Mouse (Mus musculus) common myeloid progenitor, adult 5-6 weeks (primary cell): ENCODE measurements around the gene Pum1. TPM values are rescaled to one million over a fixed set of nuclear protein-coding genes. Genes with fewer than 3 reads are reported as not detected.
"Not testable (repeated sequence)": the region's sequence is repeated elsewhere in the genome, so short reads cannot be mapped to it uniquely, and the experiment has no call there.

Experiments
- ATAC-seq: replicated peaks from 2 replicates; pipeline ENCODE4 v1.8.0; 2016; ENCODE audit warnings: low read depth, mild to moderate bottlenecking, moderate TSS enrichment, inconsistent platforms; ENCODE audit not compliant: poor library complexity, severe bottlenecking
- total RNA-seq: library from RNA; stranded (forward); fragments of 200-1000, 187-1606 nt; gene quantifications from 2 replicates; pipeline ENCODE4 v1.2.3, GENCODE M21; 2017

The Pum1 gene
- total RNA-seq, result 57.2 and 73.1 TPM in 2 replicates

DNA sequence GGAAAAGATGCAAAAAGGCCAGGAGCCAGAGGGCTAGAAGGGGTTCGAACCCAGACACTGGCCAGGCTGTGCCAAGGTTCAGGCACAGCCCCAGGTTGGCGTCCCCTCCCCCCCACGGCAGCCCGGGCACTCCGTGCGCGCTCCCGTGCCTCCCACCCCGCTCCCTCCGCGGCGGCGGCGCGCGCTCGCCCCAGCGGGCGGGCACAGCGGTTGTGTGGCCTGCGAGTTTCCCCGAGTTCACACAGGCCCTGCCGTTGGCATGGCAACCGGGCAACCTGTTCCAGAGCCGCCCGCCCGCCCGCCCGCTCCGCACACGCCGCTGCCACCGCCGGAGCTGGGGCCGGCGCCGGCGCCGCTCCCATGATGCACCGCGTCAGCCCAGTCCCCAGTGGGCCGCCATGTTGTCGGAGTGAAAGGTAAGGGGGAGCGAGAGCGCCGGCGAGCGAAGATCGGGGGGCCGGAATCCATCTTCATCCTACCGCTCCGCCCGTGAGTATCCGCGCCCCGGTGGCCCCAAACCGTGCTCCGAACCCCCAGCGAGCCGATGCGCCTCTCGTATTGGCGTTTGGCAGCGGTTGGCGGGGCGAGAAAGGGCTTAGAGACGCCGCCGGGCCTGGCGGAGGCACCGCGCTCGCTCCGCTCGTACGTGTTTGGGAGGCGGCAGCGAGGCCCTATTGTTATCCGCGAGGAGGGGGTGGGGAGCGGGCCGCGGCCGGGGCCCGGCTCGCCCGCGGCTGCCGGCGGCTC lies at the start of gene Pum1:
Pum1 (plus strand) TSS at position 343 of the 747 bp plus-strand sequence.
- peak; percentile 76 for ATAC-seq

DNA sequence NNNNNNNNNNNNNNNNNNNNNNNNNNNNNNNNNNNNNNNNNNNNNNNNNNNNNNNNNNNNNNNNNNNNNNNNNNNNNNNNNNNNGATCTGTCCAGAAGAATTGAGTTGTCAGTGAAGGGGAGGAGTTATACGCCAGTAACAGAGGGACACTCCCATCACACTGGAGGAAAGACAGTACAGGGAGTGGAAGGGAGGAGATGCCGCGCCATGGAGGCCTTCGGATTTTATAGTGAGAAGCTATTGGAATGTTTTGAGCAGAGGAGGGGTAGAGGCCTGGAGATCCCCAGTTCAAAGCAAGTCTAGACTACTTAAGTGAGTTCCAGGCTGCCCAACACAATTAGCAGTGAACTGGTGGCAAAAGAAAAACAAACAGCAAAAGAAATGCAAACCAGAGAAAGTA lies 33.7 kb upstream of the Pum1 start:
- no peak for ATAC-seq

DNA sequence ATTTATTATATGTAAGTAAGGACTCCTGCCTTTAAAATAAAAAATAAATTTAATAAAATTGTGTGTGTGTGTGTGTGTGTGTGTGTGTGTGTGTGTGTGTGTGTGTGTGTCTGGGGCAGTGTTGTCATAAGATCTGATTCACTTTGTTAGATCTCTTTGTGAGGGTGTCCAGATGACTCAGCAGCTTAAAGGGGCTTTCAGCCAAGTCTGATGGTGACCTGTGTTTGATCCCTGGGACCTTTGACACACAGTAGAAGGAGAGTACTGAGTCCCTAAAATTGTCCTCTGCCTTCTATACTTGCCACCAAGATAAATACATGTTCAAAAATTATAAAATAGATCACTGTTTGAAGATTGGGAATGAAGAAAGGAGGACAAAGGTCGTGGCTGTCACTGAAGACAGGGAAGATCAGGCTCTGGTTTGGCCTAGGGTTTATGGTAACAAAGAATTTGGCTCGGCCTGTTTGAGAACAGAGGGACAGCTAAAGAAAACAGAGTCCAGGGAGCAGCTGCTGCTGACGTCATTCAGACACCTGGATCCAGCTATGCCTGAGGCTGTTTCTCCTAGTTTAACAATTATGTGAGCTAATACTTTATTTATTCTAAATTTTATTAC lies 32.8 kb upstream of the Pum1 start:
- no peak for ATAC-seq

DNA sequence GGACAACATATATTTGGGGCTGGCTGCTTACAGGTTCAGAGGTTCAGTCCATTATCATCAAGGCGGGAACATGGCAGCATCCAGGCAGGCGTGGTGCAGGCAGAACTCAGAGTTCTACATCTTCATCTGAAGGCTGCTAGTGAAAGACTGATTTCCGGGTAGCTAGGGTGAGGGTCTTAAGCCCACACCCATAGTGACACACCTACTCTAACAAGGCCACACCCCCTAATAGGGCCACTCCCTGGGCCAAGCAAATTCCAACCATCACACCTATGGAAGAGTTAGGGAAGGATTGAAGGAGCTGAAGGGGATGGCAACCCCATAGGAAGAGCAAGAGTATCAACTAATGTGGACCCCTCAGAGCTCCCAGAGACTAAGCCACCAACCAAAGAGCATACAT lies 28.0 kb upstream of the Pum1 start:
- not testable (repeated sequence) for ATAC-seq

DNA sequence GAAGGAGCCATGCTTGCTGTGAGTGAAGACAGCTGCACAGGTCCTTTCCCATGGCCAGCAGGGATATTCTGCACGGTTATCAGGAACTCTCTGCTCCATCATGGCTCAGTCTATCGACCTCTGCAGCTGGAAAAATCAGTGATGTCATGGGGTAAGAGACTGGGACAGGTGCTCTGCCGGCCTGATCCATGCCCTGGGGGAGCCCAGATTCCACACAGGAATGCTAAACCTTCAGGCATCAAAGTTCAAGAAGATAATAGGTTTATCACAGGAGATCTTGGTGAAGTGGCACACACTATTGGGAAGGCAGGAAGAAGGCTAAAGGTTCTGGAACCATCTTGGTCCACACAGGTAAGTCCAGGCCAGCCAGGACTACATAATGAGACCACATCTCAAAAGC lies 26.4 kb upstream of the Pum1 start:
- ATAC-seq, result no peak

DNA sequence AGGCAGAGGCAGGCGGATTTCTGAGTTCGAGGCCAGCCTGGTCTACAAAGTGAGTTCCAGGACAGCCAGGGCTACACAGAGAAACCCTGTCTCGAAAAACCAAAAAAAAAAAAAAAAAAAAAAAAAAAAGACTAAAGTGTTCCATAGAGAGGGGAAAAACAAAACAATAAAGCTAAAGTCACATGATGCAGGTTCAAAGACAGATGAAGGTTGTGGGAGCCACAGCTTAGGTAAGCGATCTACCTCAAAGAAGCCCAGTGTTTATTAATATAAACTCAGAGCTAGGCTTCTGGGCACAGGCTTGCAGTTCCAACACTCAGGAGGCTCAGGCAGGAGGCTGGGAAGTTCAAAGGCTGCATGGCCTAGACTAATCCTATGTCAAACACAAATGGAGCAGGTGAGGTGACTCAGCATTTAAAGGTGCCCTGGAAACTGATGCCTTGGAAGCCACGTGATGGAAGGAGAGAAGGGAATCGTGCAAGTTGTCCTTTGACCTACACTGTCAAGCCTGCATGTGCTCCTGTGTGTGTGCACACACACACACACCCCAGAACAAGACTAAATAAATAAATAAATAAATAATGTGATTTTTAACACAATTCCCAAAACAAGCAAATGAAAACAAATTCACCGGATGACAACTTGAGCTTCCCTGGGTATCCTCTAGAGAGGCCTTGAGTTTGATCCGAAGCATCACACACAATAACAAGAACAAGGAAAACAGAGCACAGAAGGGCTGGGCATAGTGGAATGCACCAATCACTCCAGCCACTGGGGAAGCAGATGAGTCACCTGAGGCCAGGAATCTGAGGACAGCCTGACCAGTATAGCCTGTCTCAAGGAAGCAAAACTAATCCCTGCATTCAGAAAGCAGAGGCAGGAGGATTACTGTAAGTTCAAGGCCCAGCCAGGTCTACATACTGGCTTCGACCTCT lies 25.4 kb upstream of the Pum1 start:
- ATAC-seq, result no peak

DNA sequence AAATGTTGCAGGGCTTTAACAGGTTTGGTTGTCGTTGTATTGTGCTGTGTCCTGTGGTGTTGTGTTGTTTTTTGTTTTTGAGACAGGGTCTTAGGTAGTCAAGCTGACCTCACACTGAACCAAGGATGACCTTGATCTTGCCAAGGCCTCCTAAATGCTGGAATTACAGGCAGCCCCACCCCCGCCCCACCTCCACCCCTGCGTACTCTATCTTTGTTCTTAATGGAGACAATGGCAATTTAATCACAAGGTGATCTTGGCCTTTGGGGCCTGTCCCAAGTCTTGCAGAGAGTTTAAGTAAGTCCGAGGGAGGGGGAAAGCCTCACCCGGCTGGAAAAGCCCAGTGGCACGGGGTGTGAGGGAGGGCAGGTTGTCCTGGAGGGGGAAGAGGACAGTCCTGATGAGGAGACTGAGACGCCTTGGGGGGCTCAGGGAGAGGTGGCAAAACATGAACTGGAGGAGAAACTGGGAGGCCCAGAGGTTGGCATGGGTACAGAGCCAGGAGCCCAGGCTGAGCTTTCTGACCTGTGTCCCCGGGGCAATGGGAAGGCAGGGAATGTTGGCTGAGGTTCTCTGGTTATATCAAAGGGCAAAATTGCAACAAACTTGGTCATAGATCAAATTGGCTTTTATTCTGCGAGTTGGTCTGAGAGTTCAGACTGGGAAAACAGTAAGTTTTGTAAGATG lies 22.9 kb upstream of the Pum1 start:
- ATAC-seq, result no peak

DNA sequence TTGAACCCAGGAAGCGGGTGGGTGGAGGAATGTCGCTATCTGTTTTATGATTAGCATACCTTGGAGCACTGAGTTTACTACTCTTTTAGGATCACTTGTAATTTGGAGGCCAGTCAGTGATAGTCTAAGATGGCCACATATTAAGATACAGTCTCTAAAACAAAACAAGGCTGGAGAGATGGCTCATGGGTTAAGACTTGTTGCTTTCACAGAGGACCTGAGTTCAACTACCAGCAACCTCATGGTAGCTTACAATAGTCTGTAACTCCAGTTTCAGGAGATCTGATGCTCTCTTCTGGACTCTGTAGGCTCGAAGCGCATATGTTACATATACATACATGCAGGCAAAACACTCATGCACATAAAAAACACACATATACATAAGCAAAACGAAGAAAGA lies 20.7 kb upstream of the Pum1 start:
- ATAC-seq, result no peak

DNA sequence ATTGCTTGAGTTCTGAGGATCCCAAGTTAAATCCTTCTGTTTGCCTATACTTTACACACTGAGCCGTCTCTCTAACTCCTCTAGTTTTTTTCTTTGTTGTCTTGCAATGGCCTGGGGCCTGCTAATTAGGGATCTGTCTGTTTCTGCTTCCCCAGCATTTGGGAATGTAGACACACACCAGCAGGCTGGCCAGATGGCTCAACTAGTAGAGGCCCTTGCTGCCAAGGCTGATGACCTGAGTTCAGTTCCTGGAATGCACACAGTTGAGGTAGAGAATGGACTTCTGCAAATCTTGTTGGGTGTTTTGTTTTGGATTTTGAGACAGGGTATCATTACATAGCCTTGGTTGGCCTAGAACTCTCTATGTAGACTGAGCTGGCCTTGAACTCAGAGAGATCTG lies 17.7 kb upstream of the Pum1 start:
- no peak for ATAC-seq

DNA sequence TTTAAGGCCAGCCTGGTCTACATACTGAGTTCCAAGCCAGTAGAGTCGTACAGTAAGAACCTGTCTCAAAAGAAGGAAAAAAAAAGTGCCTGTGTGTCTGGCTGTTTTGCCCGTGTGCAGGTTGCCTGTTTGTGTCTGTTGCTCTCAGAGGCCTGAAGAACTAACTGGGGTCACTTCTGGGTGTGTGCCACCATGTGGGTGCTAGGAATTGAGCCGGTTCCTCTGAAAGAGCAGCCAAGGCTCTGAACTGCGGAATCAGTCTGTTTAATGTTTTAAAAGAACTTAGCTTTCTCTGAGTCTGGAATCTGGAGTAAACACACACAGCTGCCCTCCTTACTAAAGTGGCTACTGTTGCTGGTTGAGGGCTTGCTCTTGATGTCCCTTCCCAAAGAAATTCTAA lies 11.8 kb upstream of the Pum1 start:
- ATAC-seq, result no peak

DNA sequence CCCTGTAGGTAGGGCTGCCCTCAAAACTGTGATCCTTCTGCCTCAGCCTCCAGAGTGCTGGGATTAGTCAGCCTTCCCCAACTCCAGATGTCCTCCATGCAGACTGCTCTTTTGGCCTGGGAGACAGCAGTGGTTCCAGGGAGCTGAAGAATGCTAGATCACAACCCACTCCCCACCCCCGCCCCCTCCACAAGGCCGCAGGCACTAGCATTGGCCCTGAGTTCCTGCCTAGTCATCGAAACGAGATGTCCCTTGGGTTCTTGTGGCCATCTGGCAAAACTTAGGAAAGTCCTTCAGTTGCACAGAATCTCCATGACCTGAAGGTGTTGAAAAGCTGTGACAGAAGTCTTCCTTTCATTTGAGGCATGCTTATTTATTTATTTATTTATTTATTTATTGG lies 10.6 kb upstream of the Pum1 start:
- ATAC-seq, result no peak

DNA sequence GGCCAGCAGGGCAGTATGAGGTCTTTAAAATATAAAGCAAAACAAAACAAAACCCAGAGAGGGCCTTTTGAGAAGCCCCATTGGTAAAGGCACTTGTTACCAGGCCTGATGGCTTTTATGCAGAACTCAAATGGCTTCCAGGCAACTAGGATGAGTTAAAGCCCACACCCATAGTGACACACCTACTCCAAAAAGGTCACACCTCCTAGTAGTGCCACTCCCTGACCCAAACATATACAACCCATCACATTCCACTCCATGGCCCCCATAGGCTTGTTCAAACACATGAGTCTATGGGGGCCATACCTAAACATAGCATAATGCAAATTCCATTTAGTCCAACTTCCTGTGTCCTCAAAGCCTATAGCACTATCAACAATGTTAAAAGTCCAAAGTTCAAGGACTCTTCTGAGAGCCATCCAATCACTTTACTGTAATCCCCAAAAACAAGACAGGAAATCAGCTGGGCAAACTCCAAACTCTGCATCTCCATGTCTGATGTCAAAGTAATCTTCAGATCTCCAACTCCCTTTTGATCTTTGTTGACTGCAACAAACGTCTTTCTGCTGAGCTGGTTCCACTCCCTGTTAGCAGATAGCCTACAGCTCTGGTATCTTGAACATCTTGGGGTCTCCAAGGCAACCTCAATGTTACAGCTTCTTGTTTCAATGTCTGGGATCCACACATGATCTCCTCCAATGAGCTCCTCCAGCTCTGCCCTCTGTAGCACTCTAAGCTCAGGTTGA lies 5.1 kb upstream of the Pum1 start:
- no peak for ATAC-seq

DNA sequence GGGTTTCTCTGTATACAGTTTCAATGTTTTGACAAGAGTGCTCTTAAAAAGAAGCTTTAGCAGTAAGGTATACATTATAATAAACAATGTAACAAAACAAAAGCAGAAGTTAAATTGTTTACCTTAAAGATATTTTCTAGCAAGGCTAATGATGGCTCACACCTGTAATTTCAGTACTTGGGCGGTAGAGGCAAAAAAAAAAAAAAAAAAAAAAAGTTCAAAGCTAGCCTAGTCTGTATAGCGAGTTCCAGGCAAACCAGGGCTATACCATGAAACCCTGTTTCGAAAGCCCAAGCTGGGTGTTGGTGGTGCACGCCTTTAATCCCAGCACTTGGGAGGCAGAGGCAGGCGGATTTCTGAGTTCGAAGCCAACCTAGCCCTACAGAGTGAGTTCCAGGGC lies 3.7 kb upstream of the Pum1 start:
- ATAC-seq, result no peak

DNA sequence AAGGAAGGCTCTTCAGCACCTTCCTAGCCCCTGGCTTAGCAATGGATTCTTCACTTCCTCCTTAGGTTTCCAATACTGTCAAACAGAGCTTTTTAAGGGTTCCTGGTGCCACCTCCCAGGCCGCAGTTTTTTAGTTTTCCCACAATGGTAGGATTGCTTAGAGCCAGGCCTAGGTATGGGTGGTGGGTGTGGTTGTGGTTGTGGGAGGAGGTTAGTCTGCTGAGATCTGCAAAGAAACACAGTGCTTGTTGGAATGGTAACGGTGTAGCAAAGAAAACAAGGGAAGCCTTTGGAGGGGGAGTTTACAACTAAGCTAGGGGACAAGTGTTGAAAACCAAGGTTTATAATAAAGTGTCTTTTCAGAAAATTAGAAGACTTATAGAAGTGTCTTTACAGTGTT lies 3.0 kb upstream of the Pum1 start:
- no peak for ATAC-seq

DNA sequence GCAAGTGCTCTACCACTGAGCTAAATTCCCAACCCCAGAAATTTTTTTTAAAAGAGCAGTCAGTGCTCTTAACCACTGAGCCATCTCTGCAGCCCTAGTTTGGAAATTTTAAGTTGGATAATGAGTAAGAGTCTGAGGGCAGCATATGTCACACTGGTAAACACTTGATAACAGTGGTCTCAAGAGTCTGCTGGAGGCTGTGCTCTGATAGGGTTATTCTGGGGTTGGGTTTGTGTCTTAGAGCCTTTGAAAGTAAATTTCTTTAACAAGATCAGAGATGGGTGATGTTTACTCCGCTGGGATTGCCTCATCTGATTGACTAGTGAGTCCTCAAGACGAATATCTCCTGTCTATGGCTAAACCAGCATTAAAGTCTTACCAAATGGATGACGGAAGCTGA lies 2.0 kb upstream of the Pum1 start:
- ATAC-seq, result no peak

DNA sequence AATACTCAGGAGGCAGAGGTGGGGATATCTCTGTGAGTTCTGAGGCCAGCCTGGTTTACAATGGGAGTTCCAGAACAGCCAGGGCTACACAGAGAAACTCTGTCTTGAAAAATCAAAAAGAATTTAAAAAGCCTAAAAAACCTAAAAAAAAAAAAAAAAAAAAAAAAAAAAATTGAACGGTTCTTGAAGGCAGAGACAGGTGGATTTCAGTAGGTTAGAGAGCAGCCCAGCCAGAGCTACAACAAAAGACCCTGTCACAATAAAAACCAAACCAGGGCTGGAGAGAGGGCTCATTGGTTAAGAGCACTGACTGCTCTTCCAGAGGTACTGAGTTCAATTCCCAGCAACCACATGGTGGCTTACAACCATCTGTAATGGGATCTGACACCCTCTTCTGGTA lies 816 bp upstream of the Pum1 start:
- not testable (repeated sequence) for ATAC-seq

DNA sequence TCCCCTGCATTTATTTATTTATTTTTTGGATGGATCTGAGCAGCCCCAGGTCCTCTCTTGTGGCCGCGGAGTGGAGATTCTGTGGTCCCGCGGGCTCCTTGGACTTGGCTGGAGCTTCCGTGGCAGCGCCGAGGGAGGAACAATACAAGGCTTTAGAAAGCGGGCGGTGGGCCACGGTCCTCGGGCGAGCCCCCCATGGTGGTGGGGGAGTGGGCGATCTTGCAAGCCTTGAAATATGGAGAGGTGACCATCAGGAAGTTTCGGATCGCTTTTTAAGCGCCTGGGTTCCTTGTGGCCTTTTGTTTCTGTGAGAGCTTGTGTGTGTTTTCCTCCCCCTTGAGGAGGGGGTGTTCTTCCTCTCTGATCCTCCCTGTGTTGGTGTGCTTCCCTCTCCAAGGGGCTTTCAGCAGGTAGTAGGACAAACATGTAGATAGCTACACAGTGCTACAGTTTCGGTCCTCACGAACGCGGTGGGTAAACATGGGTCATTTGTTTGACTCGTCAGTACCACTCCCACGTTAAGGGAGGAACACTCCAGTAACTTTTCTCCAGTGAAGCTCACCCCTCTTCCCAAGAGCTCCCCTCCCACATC lies 785 bp downstream of the Pum1 start:
- peak; percentile 6; the same call in 1 of the 2 replicates for ATAC-seq

DNA sequence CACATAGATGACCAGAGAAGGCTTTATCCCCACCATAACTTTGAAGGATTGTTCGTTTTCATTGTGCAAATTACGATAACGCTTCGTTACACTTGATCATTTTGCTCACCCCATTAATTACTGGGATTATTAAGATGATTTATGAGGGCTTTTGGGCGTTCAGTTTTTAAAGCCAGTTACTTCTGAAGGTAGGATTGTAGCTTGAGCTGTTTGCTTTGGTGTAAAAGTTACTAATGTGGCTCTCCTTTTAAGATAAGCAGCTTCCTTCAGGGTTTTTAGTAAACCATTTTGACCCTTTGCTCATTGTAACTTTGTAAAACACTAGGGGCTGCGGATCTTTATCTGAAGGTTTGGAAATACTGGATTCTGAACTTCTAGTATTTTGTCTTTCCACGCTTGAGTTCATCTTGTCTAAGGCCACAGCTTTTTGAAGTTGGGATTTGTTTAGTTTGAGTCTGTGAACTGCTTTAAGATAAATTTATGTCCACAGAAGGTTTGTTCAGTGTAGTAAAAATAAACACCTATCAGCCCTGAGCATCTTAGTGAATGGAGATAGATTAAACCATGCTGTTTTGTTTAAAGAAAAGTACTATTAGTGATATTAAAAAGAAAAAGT lies 1.4 kb downstream of the Pum1 start:
- ATAC-seq, result no peak

DNA sequence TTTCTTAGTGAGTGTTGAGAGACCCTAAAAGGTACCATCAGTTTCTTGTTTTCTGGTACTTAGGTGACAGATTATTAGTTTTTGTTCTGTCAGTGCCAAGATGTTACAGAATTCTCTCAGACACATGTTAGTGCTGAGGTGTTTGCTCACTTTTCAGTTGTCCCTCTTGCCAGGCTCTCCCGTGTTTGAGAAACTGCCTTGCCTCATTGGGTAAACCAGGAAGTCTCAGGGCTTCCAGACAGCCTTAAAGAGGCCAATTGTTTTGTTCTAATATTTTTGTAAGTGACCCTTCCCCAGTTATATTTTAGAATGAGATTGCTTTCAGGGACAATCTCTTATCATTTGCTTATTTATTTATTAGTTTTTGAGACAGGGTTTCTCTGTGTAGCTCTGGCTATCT lies 2.1 kb downstream of the Pum1 start:
- no peak for ATAC-seq
